Mouse (Mus musculus) kidney, adult 11 months (tissue): Measurements from ENCODE around the gene 4932438A13Rik.

Source experiments
- DNase-seq: peaks from one replicate; pipeline ENCODE4 v3.0.0; 2022

Gene 4932438A13Rik

GRCm38 (mm10) chr3:36941572-36941971 lies 78.7 kb downstream of the 4932438A13Rik start:
- no peak for DNase-seq

- DNase-seq: no peak
Observed at GRCm38 (mm10) chr3:36942108-36942507, 79.2 kb downstream of the 4932438A13Rik start.

- no peak for DNase-seq
Observed at GRCm38 (mm10) chr3:36943706-36944105, 80.8 kb downstream of the 4932438A13Rik start.

GRCm38 (mm10) chr3:37037979-37038378 lies 175.1 kb downstream of the 4932438A13Rik start:
- no peak for DNase-seq

- peak; percentile 5 for DNase-seq
Observed at GRCm38 (mm10) chr3:37039811-37040210, 176.9 kb downstream of the 4932438A13Rik start.

GRCm38 (mm10) chr3:37051491-37051890 lies 188.6 kb downstream of the 4932438A13Rik start:
- DNase-seq: no peak

- no peak for DNase-seq
Observed at GRCm38 (mm10) chr3:37063406-37063805, 200.5 kb downstream of the 4932438A13Rik start, which contains the start of gene Adad1. Gene Adad1, plus strand, starts transcription at chr3:37063527.

- DNase-seq: peak; percentile 64
Observed at GRCm38 (mm10) chr3:37073211-37073610, 210.3 kb downstream of the 4932438A13Rik start.

- no peak for DNase-seq
Observed at GRCm38 (mm10) chr3:37084860-37085259, 222.0 kb downstream of the 4932438A13Rik start.

GRCm38 (mm10) chr3:37090721-37091120 lies 227.8 kb downstream of the 4932438A13Rik start:
- no peak for DNase-seq
